Mouse (Mus musculus) liver, adult 2 months (tissue): Measurements from ENCODE around the gene Unc50.

Experiments
- CTCF ChIP-seq: fragments of 200-500 bp; IDR thresholded peaks from 2 replicates; pipeline ENCODE4 v1.5.1; 2011; ENCODE audit warnings: low read depth, low read length, control low read depth
- POLR2A ChIP-seq: fragments of 200-500 bp; IDR thresholded peaks from 2 replicates; pipeline ENCODE4 v1.6.1; 2011; ENCODE audit warnings: low read length, control low read depth; ENCODE audit not compliant: insufficient read depth; ENCODE audit errors: extremely low read depth

DNA sequence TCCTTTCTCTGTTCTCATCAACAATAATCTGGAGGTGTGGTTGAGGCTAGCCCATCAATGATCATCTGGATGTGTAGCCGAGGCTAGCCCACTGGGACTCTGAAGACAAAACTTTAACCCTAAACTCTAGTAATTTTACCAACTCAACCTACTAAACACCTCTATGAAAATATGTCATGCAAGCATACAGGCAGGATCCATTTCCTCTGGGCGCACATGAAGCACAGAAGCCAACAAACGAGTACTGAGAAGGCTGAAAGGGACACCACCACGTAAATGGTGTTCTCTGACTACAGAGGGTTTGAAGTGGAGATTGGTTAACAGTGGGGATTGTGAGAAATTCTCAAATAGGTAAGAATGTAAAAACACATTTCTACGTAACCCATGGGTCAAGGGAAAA lies 47.3 kb downstream of the Unc50 start:
- no peak for TF ChIP-seq CTCF
- no peak for TF ChIP-seq POLR2A
